Mouse (Mus musculus): ENCODE measurements around the gene Spi1. TPM values are rescaled to one million over a fixed set of nuclear protein-coding genes. Genes with fewer than 3 reads are reported as not detected.

The Spi1 gene
- polyA plus RNA-seq, 2 experiments, result 10.6 to 14.1 TPM

GRCm38 (mm10) chr2:91072092-91072491 lies 10.1 kb upstream of the Spi1 start:
- Histone ChIP-seq H3K4me3 (replicated peaks; ENCODE audit: low read length) (no peak overlapping the region), H3K9ac (ENCODE audit: low read depth, low read length, severe bottlenecking) (no peak overlapping the region), H3K27ac (replicated peaks; ENCODE audit: low read depth, low read length) (no peak overlapping the region), H3K9me3 (ENCODE audit: control insufficient read depth, low read length) (no peaks in the 10 kb centered on the region), H3K27me3 (ENCODE audit: control insufficient read depth, insufficient read depth, low read length) (no peaks in the 10 kb centered on the region), H3K4me2 (replicated peaks; ENCODE audit: low read depth, low read length, severe bottlenecking) (no peak overlapping the region), H3K36me3 (ENCODE audit: control insufficient read depth, insufficient read depth, low read length) (peaks cover 11% of the 10 kb centered on the region), H3K4me1 (ENCODE audit: control insufficient read depth, insufficient read depth, low read length) (peaks cover 19% of the 10 kb centered on the region)
- ATAC-seq (ENCODE audit: low FRiP score, low read depth) (no peak), DNase-seq (ENCODE audit: low spot score) (no peak)
- WGBS, result 49% methylated on average over 1 of the region's 1 CpGs
- no peak for TF ChIP-seq POLR2A (IDR thresholded peaks at IDR 0.05; ENCODE audit: borderline replicate concordance, extremely low read depth, insufficient read depth, insufficient read length)

GRCm38 (mm10) chr2:91077957-91078313 lies 4.3 kb upstream of the Spi1 start:
- Histone ChIP-seq H3K9ac (ENCODE audit: low read depth, low read length, severe bottlenecking) (peak overlapping the region; percentile 72; the same call in 1 of the 2 replicates), H3K27ac (replicated peaks; ENCODE audit: low read depth, low read length) (no peak overlapping the region), H3K4me1 (ENCODE audit: control insufficient read depth, insufficient read depth, low read length) (no peaks in the 10 kb centered on the region), H3K4me3 (replicated peaks; ENCODE audit: low read length) (peak overlapping the region; percentile 47), H3K4me2 (replicated peaks; ENCODE audit: low read depth, low read length, severe bottlenecking) (peak overlapping the region; percentile 94), H3K9me3 (ENCODE audit: control insufficient read depth, low read length) (no peaks in the 10 kb centered on the region), H3K36me3 (ENCODE audit: control insufficient read depth, insufficient read depth, low read length) (no peaks in the 10 kb centered on the region), H3K27me3 (ENCODE audit: control insufficient read depth, insufficient read depth, low read length) (no peaks in the 10 kb centered on the region)
- 11% methylated on average over 12 of the region's 12 CpGs for WGBS
- DNase-seq (ENCODE audit: low spot score) (no peak), ATAC-seq (ENCODE audit: low FRiP score, low read depth) (no peak)
- TF ChIP-seq POLR2A (IDR thresholded peaks at IDR 0.05; ENCODE audit: borderline replicate concordance, extremely low read depth, insufficient read depth, insufficient read length), result no peak

GRCm38 (mm10) chr2:91078314-91079025 lies 3.7 kb upstream of the Spi1 start:
- under 1% methylated on average over 16 of the region's 36 CpGs for WGBS
- Histone ChIP-seq H3K4me1 (ENCODE audit: control insufficient read depth, insufficient read depth, low read length) (no peaks in the 10 kb centered on the region), H3K36me3 (ENCODE audit: control insufficient read depth, insufficient read depth, low read length) (no peaks in the 10 kb centered on the region), H3K27me3 (ENCODE audit: control insufficient read depth, insufficient read depth, low read length) (no peaks in the 10 kb centered on the region), H3K9me3 (ENCODE audit: control insufficient read depth, low read length) (no peaks in the 10 kb centered on the region), H3K9ac (ENCODE audit: low read depth, low read length, severe bottlenecking) (peak overlapping the region; percentile 72), H3K4me2 (replicated peaks; ENCODE audit: low read depth, low read length, severe bottlenecking) (peak overlapping the region; percentile 94), H3K27ac (replicated peaks; ENCODE audit: low read depth, low read length) (no peak overlapping the region), H3K4me3 (replicated peaks; ENCODE audit: low read length) (peak overlapping the region; percentile 47)
- TF ChIP-seq POLR2A (IDR thresholded peaks at IDR 0.05; ENCODE audit: borderline replicate concordance, extremely low read depth, insufficient read depth, insufficient read length), result no peak
- peak; percentile 64 for ATAC-seq (ENCODE audit: low FRiP score, low read depth)
- DNase-seq (ENCODE audit: low spot score), result peak; percentile 40

DNA sequence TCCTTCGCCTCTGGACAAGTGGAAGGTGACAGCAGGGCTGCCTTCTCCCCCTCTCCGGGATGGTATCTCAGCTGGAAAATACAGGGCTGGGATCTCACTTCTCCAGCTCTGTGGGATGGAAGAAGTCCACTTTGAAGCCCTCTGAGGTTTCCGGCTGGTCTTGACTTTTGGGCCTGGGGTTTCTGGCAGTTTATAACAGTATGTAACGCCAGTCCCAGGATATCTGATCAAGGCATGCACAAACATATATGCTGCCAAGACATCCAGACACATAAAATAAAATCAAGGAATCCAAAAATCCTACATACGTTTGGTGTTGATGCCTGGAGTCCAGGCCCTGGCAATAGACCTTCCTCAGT lies 3.2 kb upstream of the Spi1 start:
- ATAC-seq (ENCODE audit: low FRiP score, low read depth), result no peak
- TF ChIP-seq POLR2A (IDR thresholded peaks at IDR 0.05; ENCODE audit: borderline replicate concordance, extremely low read depth, insufficient read depth, insufficient read length), result no peak
- H3K27ac ChIP-seq (replicated peaks; ENCODE audit: low read depth, low read length), result no peak overlapping the region
- no peaks in the 10 kb centered on the region for H3K27me3 ChIP-seq (ENCODE audit: control insufficient read depth, insufficient read depth, low read length)
- peak overlapping the region; percentile 94 for H3K4me2 ChIP-seq (replicated peaks; ENCODE audit: low read depth, low read length, severe bottlenecking)
- H3K4me1 ChIP-seq (ENCODE audit: control insufficient read depth, insufficient read depth, low read length), result no peaks in the 10 kb centered on the region
- peak overlapping the region; percentile 72 for H3K9ac ChIP-seq (ENCODE audit: low read depth, low read length, severe bottlenecking)
- no peaks in the 10 kb centered on the region for H3K36me3 ChIP-seq (ENCODE audit: control insufficient read depth, insufficient read depth, low read length)
- WGBS, result 20% methylated on average over 5 of the region's 5 CpGs
- no peak for DNase-seq (ENCODE audit: low spot score)
- no peaks in the 10 kb centered on the region for H3K9me3 ChIP-seq (ENCODE audit: control insufficient read depth, low read length)
- H3K4me3 ChIP-seq (replicated peaks; ENCODE audit: low read length), result peak overlapping the region; percentile 47

GRCm38 (mm10) chr2:91080784-91081513 lies 1.2 kb upstream of the Spi1 start:
- Histone ChIP-seq H3K4me3 (replicated peaks; ENCODE audit: low read length) (no peak overlapping the region), H3K27me3 (ENCODE audit: control insufficient read depth, insufficient read depth, low read length) (no peaks in the 10 kb centered on the region), H3K9ac (ENCODE audit: low read depth, low read length, severe bottlenecking) (no peak overlapping the region), H3K4me2 (replicated peaks; ENCODE audit: low read depth, low read length, severe bottlenecking) (no peak overlapping the region), H3K4me1 (ENCODE audit: control insufficient read depth, insufficient read depth, low read length) (no peaks in the 10 kb centered on the region), H3K27ac (replicated peaks; ENCODE audit: low read depth, low read length) (no peak overlapping the region), H3K36me3 (ENCODE audit: control insufficient read depth, insufficient read depth, low read length) (no peaks in the 10 kb centered on the region), H3K9me3 (ENCODE audit: control insufficient read depth, low read length) (no peaks in the 10 kb centered on the region)
- WGBS, result 74% methylated on average over 8 of the region's 8 CpGs
- no peak for TF ChIP-seq POLR2A (IDR thresholded peaks at IDR 0.05; ENCODE audit: borderline replicate concordance, extremely low read depth, insufficient read depth, insufficient read length)
- ATAC-seq (ENCODE audit: low FRiP score, low read depth) (no peak), DNase-seq (ENCODE audit: low spot score) (no peak)

All from limb, embryonic 14.5 days (tissue).